In genomic region chr2:130717951-130718350, GRCm38 (mm10) we compare ENCODE assay signal across 21 mouse cellular contexts. TPM values are rescaled to one million over a fixed set of nuclear protein-coding genes. Genes with fewer than 3 reads are reported as not detected.
DNase-seq lines count a peak whose midpoint lies in the region; ATAC-seq and TF ChIP-seq lines count a peak whose summit lies in the region.
"Had no signal": no experiment of that assay in that cellular context is flagged by ENCODE, and none has a peak within 500 bp of the region (broad histone marks: within the 10 kb centered on the region; RNA-seq: fewer than 3 reads in every experiment).

No protein-coding gene starts in this region.

- H3K36me3 ChIP-seq in heart, postnatal 0 days (replicated peaks; ENCODE audit: control insufficient read depth, insufficient read depth, low read length) = peaks cover 90% of the 10 kb centered on the region
- peaks cover 23% of the 10 kb centered on the region for H3K36me3 ChIP-seq in kidney, embryonic 14.5 days (ENCODE audit: control insufficient read depth, insufficient read depth, low read length)

- no peak for TF ChIP-seq CTCF in heart, postnatal 0 days (IDR thresholded peaks at IDR 0.05; ENCODE audit: low read depth)

- no peak overlapping the region for H3K9ac ChIP-seq in heart, postnatal 0 days (replicated peaks; ENCODE audit: low read depth, low read length)
- H3K9ac ChIP-seq in kidney, embryonic 14.5 days (ENCODE audit: low read depth, low read length) = no peak overlapping the region
- H3K9ac ChIP-seq: forebrain, embryonic 13.5 days; forebrain, postnatal 0 days; heart, embryonic 12.5 days; hindbrain, embryonic 13.5 days had no signal

- no peaks in the 10 kb centered on the region for H3K9me3 ChIP-seq in heart, postnatal 0 days (replicated peaks; ENCODE audit: control insufficient read depth, low read length)
- no peaks in the 10 kb centered on the region for H3K9me3 ChIP-seq in kidney, embryonic 14.5 days (ENCODE audit: control insufficient read depth, low read length)
- H3K9me3 ChIP-seq: embryonic facial prominence, embryonic 10.5 days; forebrain, embryonic 13.5 days; heart, embryonic 12.5 days; hindbrain, embryonic 13.5 days had no signal

- no peak overlapping the region for H3K4me2 ChIP-seq in heart, postnatal 0 days (ENCODE audit: low read depth, low read length)
- no peak overlapping the region for H3K4me2 ChIP-seq in kidney, embryonic 14.5 days (replicated peaks; ENCODE audit: low read depth, low read length)
- H3K4me2 ChIP-seq: forebrain, embryonic 13.5 days; heart, embryonic 12.5 days; hindbrain, embryonic 13.5 days had no signal

- intact Hi-C loops in heart, postnatal 14 days (cut with DNase I) = no loop called here

- H3K27me3 ChIP-seq in heart, postnatal 0 days (ENCODE audit: control insufficient read depth, insufficient read depth, low read length) = no peaks in the 10 kb centered on the region
- H3K27me3 ChIP-seq in kidney, embryonic 14.5 days (ENCODE audit: control insufficient read depth, insufficient read depth, low read length) = no peaks in the 10 kb centered on the region
- H3K27me3 ChIP-seq: forebrain, embryonic 13.5 days; heart, embryonic 12.5 days; hindbrain, embryonic 13.5 days had no signal

- DNase-seq in heart, postnatal 0 days (ENCODE audit: low spot score) = no peak
- no peak for DNase-seq in heart, postnatal 14 days
- peak; percentile 19 to 55 for DNase-seq in kidney, adult 8-10 months
- DNase-seq in kidney, adult 9 months = peak; percentile 45
- peak; percentile 19 to 37 for DNase-seq in kidney, postnatal 36 days
- no peak for DNase-seq in thymus, postnatal 25 days
- DNase-seq: adrenal gland, postnatal 25 days; cerebellum, adult 2 months; cerebellum, postnatal 10 days; forebrain, postnatal 0 days; gastrocnemius, postnatal 14 days; heart, adult 2 months; heart, postnatal 10 days had no signal

- ATAC-seq in heart, postnatal 0 days (ENCODE audit: insufficient read depth, low read depth) = peak; percentile 20; the same call in 1 of the 2 replicates
- ATAC-seq in kidney, embryonic 14.5 days (ENCODE audit: low FRiP score, low TSS enrichment) = no peak
- ATAC-seq: activated CD4-positive, CD25-positive, alpha-beta regulatory T cell, adult 4 months; forebrain, embryonic 13.5 days; forebrain, postnatal 0 days had no signal

- H3K4me1 ChIP-seq in heart, postnatal 0 days (ENCODE audit: control insufficient read depth, insufficient read depth) = no peaks in the 10 kb centered on the region
- H3K4me1 ChIP-seq in kidney, embryonic 14.5 days (ENCODE audit: control insufficient read depth, insufficient read depth, low read length) = no peaks in the 10 kb centered on the region
- H3K4me1 ChIP-seq: embryonic facial prominence, embryonic 10.5 days; forebrain, embryonic 13.5 days; heart, embryonic 12.5 days; hindbrain, embryonic 13.5 days had no signal

- no peak overlapping the region for H3K4me3 ChIP-seq in heart, postnatal 0 days (ENCODE audit: low read depth, low read length)
- H3K4me3 ChIP-seq in kidney, embryonic 14.5 days (ENCODE audit: low read length) = no peak overlapping the region
- H3K4me3 ChIP-seq: embryonic facial prominence, embryonic 10.5 days; forebrain, embryonic 13.5 days; heart, adult 2 months; heart, embryonic 12.5 days; hindbrain, embryonic 13.5 days had no signal

- TF ChIP-seq EP300 in heart, postnatal 0 days (IDR thresholded peaks at IDR 0.05; ENCODE audit: low read depth) = no peak

- 42% methylated on average over 6 of the region's 6 CpGs for WGBS in heart, postnatal 0 days
- 75% methylated on average over 6 of the region's 6 CpGs for WGBS in kidney, embryonic 14.5 days

- no peak overlapping the region for H3K27ac ChIP-seq in heart, postnatal 0 days (ENCODE audit: low read depth)
- H3K27ac ChIP-seq in kidney, embryonic 14.5 days (ENCODE audit: low read depth, low read length) = no peak overlapping the region
- H3K27ac ChIP-seq: embryonic facial prominence, embryonic 10.5 days; forebrain, embryonic 13.5 days; heart, adult 2 months; hindbrain, embryonic 13.5 days had no signal

RNA-seq across cellular contexts. Expression of gene Slc4a11, which starts 20.6 kb away (rescaled TPM):
- total RNA-seq in heart, postnatal 0 days (2014; rRNA removed; ENCODE audit: low replicate concordance) = 0.99 and 1.1 TPM in 2 replicates
- polyA plus RNA-seq in heart, postnatal 0 days (2015; fragmentation: Nextera tagmentation; extraction: Ambion mirVana) = 0.03 and 0.07 TPM in 2 replicates
- total RNA-seq in heart, postnatal 14 days (2021) = under 1 TPM; 0.19 to 0.32 TPM
- polyA plus RNA-seq in kidney, embryonic 14.5 days (2014; fragmentation: Nextera tagmentation; extraction: Ambion mirVana) = 1.1 and 1.6 TPM in 2 replicates
- total RNA-seq: gastrocnemius, adult 18-20 months; hematopoietic stem cell, adult 5-6 weeks had no signal

RNA-seq across cellular contexts. Expression of gene Itpa, which starts 50.5 kb away (rescaled TPM):
- total RNA-seq in heart, postnatal 0 days (2014; rRNA removed; ENCODE audit: low replicate concordance) = 72.8 and 100 TPM in 2 replicates
- 67.3 TPM in 2 replicates for polyA plus RNA-seq in heart, postnatal 0 days (2015; fragmentation: Nextera tagmentation; extraction: Ambion mirVana)
- 10 to 100 TPM; 19.8 to 20.2 TPM for total RNA-seq in heart, postnatal 14 days (2021)
- polyA plus RNA-seq in kidney, embryonic 14.5 days (2014; fragmentation: Nextera tagmentation; extraction: Ambion mirVana) = 120 and 121 TPM in 2 replicates

RNA-seq across cellular contexts. Expression of gene Ddrgk1, which starts 53.5 kb away (rescaled TPM):
- total RNA-seq in heart, postnatal 0 days (2014; rRNA removed; ENCODE audit: low replicate concordance) = 16.0 and 29.4 TPM in 2 replicates
- polyA plus RNA-seq in heart, postnatal 0 days (2015; fragmentation: Nextera tagmentation; extraction: Ambion mirVana) = 61.9 and 63.7 TPM in 2 replicates
- total RNA-seq in heart, postnatal 14 days (2021) = 10 to 100 TPM; 53.3 to 62.4 TPM
- polyA plus RNA-seq in kidney, embryonic 14.5 days (2014; fragmentation: Nextera tagmentation; extraction: Ambion mirVana) = 53.5 and 55.2 TPM in 2 replicates

Comparison
In these comparisons a context has a peak if more than half of its experiments do, and no peak if none do; other contexts are left out.
1. DNase-seq: peak in kidney, adult 8-10 months (2 of 2), kidney, adult 9 months (single experiment) and kidney, postnatal 36 days (2 of 2); none in heart, postnatal 0 days (single experiment), heart, postnatal 14 days (0 of 2) and thymus, postnatal 25 days (single experiment).